Mouse (Mus musculus): ENCODE data around the gene Gorasp2.

The Gorasp2 gene

DNA sequence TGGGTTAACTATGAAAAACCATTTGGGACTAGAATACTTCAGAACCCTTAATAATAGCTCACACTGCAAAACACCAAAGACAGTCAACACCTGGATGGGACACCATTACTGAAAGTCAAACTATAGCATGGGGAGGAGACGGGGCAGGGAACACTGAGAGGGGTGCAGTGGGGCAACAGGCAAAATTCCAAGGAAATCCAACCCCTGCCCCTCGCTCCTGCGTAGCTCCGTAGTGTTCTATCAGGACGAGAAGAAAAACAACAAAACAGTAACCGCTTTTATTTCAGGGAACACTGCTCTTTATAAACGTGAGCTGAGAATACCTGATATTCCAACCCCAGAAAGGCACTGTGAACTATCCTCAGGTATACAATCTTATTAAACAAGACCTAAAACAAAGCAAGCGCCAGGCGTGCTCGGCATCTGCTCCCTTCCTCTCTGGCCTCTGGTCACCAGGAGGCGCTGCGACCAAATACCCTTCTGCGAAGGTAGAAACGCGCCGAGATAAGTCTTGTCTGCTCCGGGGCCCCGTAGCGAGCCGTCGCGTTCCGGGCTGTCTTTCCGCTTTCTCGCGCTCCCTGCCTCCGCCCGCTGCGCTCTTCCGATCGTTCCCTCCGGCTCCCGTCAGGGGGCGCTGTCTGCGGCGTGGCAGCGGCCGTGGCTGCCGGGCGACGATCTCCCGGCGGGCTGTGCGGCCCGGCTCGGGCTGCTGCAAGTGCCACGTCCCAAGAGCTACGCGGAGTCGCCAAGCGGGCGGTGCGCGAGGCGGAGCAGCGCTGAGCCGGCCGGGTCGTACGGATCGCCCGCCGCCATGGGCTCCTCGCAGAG lies at the start of gene Gorasp2:
TSS of gene Gorasp2 (plus strand) at position 690 of the 828 bp plus-strand sequence.
- peak; percentile 94 for DNase-seq (ENCODE audit: low read depth, low spot score)

DNA sequence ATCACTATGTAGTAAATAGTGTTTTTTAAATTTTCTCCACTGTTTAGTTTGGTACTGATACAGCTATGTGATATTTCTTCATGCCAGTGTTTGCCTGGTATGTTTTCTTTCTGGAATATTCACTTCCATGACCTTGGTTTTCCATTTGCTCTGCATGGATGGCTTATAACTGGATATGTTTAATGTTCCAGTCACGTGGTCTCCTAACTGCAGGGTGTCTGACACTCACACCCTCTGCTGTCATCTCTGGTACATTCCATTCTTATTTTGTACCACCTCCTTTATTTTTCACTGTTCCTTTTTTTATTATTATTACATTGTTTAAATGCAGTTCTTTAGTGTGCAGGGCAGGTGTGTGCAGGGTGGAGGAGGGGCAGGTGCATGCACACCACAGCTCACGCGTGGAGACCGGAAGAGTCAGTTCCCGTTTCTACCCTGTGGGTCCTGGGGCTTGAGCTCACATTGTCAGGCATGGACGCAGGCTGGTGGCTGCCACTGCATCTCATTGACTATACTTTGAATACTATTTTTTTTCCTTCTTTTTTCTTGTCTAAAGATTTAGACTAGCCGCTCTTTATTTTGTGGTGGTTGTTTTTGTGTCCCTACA lies 46.5 kb upstream of the Gorasp2 start:
- no peak for DNase-seq (ENCODE audit: low read depth, low spot score)

DNA sequence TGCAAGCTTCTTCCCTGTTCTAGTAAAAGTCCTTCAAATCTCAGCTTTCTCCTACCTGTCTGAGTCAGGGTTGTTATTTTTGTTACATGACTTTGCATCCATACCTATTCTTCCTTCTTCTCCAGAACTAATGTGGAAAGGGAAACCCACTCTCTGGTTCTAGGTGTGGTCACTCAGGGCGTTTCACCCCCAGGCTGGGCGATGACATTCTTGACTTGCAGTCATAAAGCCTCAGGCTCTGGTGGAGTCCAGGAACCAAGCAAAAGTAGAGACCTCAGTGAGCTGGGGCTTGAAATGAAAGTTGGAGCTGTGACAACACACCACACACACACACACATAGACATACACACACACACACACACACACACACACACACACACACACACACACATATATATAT lies 45.3 kb upstream of the Gorasp2 start:
- DNase-seq (ENCODE audit: low read depth, low spot score): no peak

DNA sequence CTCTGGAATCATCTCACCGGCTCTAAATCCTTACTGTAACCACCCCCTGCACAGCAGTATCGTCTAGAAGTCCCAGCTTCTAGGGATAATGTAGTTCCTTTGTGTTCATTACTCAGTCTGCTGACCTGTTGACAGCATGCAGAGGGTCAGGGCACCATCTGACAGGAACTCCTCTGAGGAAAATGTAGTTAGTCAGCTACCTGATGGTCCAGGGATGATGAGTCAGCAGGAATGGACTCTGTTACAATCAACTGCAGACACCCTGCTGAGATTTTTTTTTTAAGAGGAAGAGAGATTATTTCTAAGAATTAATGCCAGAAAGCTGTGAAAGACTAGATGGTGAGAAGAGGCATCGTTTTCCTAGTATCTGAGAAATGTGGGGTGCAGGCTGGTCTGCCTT lies 44.8 kb upstream of the Gorasp2 start:
- DNase-seq (ENCODE audit: low read depth, low spot score): no peak

DNA sequence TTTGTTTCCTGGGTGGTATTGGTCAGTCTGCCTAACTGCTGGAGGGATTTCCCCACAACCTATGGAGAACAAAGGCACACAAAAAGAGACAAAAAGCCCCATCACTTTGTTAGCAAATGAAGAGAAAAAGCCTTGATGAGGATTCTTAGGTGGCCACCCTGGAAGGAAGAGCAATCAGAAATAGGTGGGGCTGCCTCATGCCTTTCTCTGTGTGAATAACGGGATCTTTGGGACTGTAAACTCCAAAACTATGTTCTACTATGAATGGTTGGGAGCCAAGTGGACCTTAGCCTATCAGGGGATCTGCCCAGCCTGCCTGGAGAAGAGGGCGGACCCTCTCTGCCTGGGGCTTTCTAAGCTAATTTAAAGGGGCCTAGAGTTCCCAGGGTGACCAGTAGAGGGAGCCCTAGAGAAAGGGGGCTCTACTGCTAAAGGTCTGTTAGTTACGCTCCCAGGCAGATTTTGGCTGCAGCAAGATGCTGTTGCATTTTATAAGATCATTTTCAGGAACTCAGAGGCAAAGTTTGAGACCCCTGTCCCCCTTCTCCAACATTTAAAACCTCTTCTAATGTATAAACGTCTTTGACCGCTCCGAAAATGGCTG lies 42.0 kb upstream of the Gorasp2 start:
- DNase-seq (ENCODE audit: low read depth, low spot score): peak; percentile 11

DNA sequence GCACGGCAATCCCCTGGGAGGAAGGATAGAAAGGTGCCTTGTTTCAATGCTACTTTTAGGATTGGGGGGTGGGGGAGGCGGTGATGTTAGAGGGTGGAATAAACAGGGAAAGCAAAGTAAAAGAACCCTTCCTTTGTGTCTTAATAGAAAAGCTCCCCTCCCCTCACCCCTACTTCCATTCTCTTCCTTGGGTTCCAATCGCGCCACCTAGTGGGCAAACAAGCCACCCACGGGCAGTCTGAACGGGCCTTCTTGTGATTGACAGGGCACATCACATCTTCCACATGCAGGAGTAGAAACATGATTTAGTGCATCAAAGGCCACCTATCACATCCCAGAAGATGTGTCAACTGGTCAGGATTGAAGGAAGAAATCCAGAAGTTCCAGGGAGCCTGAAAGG lies 41.2 kb upstream of the Gorasp2 start:
- peak; percentile 9 for DNase-seq (ENCODE audit: low read depth, low spot score)

DNA sequence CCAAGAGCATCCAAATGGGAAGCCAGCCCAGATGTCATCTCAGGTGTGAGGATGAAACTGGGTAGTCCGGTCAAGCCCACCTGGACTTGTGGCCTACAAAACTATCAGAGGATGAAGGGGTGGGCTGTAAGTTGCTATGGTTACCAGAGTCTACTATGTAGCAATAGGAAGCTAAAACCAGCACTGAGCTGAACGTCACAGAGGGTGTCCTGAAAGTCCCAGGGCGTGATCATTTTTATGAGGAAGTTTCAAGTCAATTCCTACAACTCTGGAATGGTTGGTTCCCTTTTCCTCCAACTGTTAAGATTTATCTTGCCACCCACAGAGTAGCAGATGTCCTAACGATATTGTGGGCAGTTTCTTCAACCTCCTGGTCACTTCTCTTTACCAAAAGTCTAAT lies 39.1 kb upstream of the Gorasp2 start:
- DNase-seq (ENCODE audit: low read depth, low spot score): no peak

DNA sequence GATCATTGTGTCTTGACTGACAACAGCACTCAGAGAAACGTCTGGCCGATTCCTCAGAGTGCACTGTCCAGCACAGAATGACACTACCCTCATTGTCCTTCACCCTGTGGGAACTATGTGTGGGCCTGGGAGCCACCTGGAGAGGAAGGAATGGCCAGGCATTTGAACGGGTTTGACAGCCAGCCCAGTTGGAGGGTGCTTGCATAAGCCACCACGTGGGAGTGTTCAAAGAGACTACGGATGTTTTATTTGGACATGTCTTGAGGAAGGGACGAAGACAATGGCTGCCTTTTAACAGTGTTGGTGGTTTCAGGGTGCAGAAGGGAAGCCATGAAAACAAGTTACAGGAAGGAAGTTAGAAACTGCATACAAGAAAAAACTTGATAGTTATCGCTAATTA lies 35.6 kb upstream of the Gorasp2 start:
- DNase-seq (ENCODE audit: low read depth, low spot score): no peak

DNA sequence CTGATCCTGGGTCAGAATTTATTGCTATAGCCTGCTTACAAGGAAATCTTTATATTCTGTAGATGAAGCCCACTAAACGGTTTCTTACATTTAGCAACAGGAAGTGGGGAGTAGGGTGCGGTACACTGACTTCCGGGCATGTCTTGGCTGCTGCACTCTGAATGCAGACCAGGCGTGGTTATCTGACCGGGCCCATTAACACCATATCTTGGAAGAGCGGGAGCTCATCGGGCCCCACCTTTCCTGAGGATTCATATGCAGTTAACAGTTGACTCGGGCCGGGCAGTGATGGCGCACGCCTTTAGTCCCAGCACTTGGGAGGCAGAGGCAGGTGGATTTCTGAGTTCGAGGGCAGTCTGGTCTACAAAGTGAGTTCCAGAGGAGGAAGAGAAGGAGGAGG lies 33.0 kb upstream of the Gorasp2 start:
- no peak for DNase-seq (ENCODE audit: low read depth, low spot score)

DNA sequence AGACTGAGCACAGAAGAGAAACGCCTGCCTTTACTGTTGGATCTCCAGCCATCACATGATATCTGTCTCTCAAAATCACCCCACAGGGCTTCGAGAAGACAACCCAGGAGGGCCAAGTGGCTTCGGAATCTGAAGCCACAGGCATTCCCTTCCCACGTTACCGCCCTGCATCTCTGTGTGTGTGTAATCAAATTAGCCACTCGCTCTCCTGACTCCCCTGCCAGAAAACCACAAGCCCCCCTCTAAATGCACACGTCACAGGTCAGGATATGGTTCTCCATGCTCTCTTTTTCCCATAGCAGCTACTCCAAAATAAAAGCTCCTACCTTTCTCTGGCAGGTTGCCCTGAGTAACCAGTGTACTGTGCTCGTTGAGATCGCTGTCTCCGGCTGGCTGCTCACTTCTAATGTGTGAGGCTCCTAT lies 32.0 kb upstream of the Gorasp2 start:
- DNase-seq (ENCODE audit: low read depth, low spot score): no peak

DNA sequence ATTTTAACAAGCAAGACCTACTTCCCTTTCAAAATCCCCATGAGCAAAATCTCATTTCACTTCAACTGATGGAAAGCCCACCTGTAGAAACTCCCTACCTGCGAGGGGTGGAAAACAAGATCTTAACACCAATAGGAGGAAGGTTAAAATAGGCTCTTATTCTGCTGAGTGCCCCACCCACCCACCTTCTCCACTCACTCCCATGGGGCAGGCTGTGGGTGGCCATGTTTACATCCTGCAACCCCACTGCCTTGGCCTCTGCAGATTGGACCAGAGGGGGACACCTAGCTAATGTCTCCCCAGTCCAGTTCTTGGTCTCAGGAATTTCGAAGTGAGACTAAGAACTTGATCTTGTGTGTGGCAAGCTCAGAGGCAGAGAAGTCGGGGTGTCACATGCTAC lies 31.5 kb upstream of the Gorasp2 start:
- DNase-seq (ENCODE audit: low read depth, low spot score): no peak

DNA sequence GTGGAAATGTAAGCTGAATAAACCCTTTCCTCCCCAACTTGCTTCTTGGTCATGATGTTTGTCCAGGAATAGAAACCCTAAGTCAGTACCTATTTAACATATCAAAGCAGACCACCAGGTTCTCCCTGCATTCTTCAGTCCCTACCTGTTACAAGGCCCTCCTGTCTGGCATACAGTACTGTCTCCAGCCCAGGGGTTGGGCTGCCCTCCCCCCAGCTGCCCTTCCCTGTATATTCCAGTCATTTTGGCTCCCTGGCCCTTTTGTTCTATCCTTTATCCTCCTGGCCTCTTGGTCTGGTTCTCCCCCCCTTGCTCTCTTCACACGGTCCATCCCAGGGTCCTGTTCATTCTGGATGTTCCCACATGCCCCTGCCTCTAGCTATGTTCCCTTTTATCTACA lies 30.1 kb upstream of the Gorasp2 start:
- DNase-seq (ENCODE audit: low read depth, low spot score): no peak

DNA sequence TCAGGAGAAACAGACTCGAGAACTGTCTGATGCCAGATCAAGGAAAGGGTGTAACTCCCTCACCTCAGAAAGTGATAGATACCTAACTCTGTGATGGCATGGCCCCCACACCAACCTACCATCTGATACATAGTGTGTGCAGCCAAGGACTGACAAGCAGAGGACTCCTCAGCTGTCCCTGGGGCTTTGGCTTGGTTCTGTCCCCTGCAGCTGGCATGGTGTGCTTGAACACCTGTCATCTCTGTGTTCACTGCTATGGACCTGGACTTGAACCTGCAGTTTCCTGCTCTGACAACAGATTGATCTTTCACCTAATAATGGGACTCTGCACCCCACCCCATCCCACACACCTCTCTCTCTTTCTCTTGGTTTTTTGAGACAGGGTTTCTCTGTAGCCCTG lies 29.0 kb upstream of the Gorasp2 start:
- DNase-seq (ENCODE audit: low read depth, low spot score): no peak

DNA sequence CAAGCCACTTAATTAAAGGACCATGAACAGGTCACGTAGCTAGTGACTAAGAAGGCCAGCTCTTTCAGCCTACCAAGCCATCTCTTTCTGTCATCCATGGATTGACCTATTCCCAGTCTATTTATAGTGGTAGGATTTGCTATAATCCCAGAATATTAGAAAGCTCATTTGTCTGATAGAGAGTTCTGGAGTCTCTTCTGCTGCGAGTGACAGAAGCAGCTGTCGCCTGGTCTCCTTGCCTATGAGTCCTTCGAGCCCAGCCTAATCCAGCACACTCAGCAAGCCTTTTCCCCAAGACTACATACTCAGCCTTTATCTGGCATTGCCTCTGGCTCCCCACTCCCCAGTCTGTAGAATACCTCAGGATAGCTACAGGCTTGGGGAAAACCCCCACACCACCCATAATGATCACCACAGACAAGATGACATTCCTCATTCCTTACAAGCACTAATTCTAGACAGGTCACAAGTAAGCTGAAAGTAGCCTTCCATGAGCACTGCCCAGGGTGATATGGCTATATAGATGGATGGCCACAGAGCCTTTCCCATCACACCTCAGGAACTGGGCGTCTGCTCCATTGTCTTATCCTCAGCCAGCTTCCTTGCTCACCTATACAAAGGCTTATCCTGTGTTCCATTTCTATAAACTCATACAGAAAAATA lies 27.2 kb upstream of the Gorasp2 start:
- DNase-seq (ENCODE audit: low read depth, low spot score): no peak

DNA sequence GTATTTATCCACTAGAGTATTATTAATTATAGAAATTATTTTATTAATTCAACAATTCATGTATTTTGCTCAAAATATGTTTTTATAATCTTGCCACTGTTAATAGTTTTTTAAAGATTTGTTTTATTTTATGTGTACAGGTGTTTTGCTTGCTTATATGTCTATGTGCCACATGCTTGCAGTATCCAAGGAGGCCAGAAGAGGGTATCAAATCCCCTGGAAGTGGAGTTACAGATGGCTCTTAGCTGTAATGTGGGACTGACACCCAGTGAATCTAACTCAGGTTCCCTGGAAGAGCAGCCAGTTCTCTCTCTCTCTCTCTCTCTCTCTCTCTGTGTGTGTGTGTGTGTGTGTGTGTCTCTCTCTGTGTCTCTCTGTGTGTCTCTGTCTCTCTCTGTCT lies 20.4 kb upstream of the Gorasp2 start:
- DNase-seq (ENCODE audit: low read depth, low spot score): no peak

DNA sequence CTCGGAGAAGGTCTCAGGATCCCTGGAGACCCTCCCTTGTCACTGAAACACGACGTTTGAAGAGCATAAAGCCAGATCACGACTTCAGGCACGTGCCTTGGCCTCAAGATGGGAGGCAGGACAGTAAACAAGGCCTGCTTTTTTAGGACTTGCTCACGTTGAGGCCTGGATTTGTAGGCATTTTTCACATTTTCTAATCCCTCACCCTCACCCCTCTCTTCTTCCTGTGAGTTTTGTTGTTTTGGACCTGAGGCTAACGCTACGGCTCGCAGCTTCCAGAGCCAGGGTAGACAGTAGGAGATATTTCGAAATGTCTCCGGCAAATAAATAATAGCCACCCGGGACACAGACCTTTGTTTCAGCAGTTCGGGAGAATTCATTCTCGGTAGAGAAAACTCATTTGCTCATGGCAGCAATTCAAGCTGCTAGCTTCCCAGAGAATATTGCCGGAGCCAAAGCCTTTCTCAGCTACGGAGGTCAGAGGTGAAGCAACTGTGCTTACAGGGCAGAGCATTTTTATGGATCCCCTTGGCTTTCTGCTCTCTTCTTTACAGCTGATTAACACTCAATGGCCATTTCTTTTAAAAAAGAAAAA lies 18.3 kb upstream of the Gorasp2 start:
- DNase-seq (ENCODE audit: low read depth, low spot score): no peak

DNA sequence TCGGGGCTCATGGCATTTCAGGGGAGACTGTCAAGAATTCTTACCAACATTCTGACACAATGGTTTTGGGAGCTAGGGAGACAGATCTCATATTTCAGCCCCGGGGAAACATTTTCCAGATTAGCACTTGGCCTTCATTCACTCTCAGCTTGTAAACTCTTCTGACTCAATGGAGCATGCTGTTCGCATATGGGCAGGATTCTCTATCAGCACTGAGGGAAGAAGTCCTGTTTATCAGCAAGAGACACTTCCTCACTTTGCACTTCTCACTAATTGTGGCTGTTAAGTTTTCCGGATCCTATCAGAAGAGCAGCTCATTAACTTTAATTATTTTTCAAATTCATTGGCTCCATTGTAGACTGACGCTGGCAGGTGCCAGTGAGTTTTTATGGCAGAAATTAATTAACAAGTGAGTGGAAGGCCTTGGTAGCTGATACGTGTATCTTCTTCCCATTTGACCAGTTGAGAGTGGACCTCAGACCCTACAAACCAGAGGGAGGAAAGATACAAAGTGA lies 16.1 kb upstream of the Gorasp2 start:
- no peak for DNase-seq (ENCODE audit: low read depth, low spot score)

DNA sequence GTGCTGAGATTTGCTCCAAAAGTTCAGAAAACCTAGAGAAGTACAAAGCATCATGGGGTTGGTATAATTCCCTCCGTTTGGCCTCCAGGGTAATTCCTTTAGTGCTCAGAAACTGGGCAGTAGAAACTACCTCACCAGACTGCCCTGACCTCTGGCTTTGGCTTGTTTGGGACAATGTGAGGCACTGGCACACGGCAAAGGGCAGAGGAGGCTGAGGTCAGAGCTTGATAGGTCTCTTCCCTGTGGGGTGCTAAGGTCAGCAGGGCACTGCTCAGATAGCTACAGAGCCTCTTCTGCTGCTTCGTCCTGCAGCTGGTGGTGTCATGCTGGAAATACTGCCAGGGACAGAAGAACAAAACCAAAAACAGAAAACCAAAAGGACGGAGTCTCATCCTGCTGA lies 13.7 kb upstream of the Gorasp2 start:
- DNase-seq (ENCODE audit: low read depth, low spot score): no peak

DNA sequence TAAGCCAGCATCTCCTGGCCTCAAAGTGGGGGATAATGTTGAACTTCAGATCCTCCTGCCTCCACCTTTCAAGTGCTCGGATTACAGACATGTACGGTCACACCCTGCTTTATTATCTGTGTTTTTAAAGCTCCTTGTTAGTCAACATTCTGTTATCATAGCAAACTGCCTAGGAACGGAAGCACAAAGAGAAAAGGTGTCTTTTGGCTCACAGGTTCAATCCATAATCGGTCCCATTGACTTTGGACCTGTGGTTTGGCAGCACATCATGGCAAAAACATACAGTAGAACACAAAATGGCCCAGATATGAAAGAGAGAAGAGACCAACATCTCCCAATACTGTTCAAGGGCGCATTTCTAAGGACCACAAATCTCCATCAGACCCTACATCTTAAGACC lies 13.1 kb upstream of the Gorasp2 start:
- DNase-seq (ENCODE audit: low read depth, low spot score): no peak

DNA sequence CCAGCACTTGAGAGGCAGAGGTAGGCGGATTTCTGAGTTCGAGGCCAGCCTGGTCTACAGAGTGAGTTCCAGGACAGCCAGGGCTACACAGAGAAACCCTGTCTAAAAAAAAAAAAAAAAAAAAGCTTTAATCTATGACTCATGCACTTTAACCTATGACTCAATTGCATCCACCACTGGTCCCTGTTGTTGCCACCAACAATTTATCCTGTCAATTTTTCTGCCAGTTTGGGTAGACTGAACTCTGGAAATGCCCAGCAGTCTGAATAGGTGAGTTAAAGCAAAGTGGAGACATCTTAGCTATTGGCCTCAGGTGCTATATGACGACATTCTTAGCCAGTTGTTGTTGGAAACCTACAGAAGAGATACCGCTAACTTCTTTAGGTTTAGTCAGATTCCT lies 11.9 kb upstream of the Gorasp2 start:
- no peak for DNase-seq (ENCODE audit: low read depth, low spot score)

DNA sequence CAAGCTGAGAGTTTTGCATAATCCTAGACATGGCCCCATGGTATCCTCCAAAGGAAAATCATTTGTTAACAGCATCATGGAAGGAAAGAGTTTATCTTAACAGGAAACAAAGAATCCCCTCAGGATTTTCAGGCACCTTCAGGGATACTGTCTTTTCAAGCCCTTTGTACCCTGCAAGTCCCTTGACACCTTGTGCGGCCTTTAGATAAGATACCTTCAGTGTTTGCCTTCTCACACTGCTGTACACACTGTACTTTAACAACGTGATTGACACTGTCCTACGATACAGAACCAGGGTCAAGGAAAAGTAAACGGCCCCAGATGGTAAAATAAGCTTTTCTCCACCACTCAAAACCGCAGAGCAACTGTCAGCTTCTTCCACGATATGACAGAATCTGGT lies 9.6 kb upstream of the Gorasp2 start:
- no peak for DNase-seq (ENCODE audit: low read depth, low spot score)

DNA sequence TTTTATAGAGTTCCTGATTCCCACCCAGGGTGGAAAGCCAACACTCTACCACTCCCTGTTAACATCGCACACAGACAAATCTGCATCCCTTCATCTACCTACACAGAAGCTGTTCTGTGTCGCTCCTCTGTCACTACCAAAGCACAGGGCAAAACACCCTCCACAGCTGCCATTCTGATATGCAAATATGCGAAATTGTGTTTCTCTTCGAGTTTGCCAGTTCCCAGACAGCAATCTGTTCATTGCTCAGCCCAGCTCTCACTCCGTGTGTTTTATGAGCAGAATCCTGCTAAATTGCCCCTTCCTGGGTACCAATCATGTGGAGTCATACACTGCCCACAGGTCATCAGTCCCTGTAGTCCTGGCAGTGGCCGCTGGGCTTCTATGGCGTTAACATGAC lies 4.3 kb upstream of the Gorasp2 start:
- no peak for DNase-seq (ENCODE audit: low read depth, low spot score)

Data from c-Kit-negative CD71-positive TER-119-positive erythroid progenitor cells, embryonic 14.5 days (primary cell).